Mouse (Mus musculus) liver, embryonic 14.5 days (tissue): ENCODE results near the gene Gm44579. TPM values are rescaled to one million over a fixed set of nuclear protein-coding genes. Genes with fewer than 3 reads are reported as not detected.

Experiments used
- ATAC-seq: fragments of 200-750 bp; cut with Nextera tagmentation; 2 replicates; pipeline ENCODE4 v1.8.0; 2017; ENCODE audit warnings: moderate number of reproducible peaks, mild to moderate bottlenecking, moderate library complexity; ENCODE audit not compliant: insufficient read depth
- DNase-seq, 3 experiments: peaks; one replicate each; pipeline ENCODE4 v3.0.0-alpha.2; 2012 to 2013; ENCODE audit warnings: low read depth in 3 of 3, low spot score in 3 of 3
- H3K27ac ChIP-seq: fragments of 300-500 bp; sonication (generic); 2 replicates; pipeline ENCODE4 v1.5.1; 2014; ENCODE audit warnings: moderate library complexity, mild to moderate bottlenecking, control low read depth, inconsistent platforms
- H3K27me3 ChIP-seq: fragments of 300-500 bp; sonication (generic); 2 replicates; pipeline ENCODE4 v1.6.1; 2014; ENCODE audit warnings: mild to moderate bottlenecking, low read length, moderate library complexity; ENCODE audit not compliant: control insufficient read depth, insufficient read depth
- H3K36me3 ChIP-seq: fragments of 300-500 bp; sonication (generic); replicated peaks from 2 replicates; pipeline ENCODE4 v1.6.1; 2014; ENCODE audit warnings: low read depth; ENCODE audit not compliant: control insufficient read depth, insufficient read depth
- H3K4me1 ChIP-seq, 2 experiments: fragments of 200-500 bp in 1 of 2; fragments of 300-500 bp in 1 of 2; sonication (generic) in 1 of 2; replicated peaks; 2 replicates each; pipeline ENCODE4 v1.6.1; 2012 to 2014; ENCODE audit warnings: antibody characterized with exemption in 1 of 2, inconsistent platforms in 1 of 2, low read length in 1 of 2; ENCODE audit not compliant: control insufficient read depth in 2 of 2, insufficient read depth in 2 of 2
- H3K4me2 ChIP-seq: fragments of 300-500 bp; sonication (generic); 2 replicates; pipeline ENCODE4 v1.6.1; 2014; ENCODE audit warnings: low read depth, mild to moderate bottlenecking, control low read depth, moderate library complexity
- H3K4me3 ChIP-seq, 2 experiments: fragments of 200-500 bp in 1 of 2; fragments of 300-500 bp in 1 of 2; sonication (generic) in 1 of 2; 2 replicates each; pipeline ENCODE4 v1.5.1; 2012 to 2014; ENCODE audit warnings: low read depth in 2 of 2, low read length in 2 of 2, mild to moderate bottlenecking in 2 of 2, control low read depth in 1 of 2, inconsistent platforms in 1 of 2, moderate library complexity in 1 of 2; ENCODE audit not compliant: insufficient read depth in 1 of 2
- H3K9ac ChIP-seq: fragments of 300-500 bp; sonication (generic); replicated peaks from 2 replicates; pipeline ENCODE4 v1.6.1; 2014; ENCODE audit warnings: mild to moderate bottlenecking, control low read depth, moderate library complexity
- H3K9me3 ChIP-seq: fragments of 300-500 bp; sonication (generic); 2 replicates; pipeline ENCODE4 v1.6.1; 2016; ENCODE audit warnings: low read length, mixed read lengths; ENCODE audit not compliant: control insufficient read depth
- CTCF ChIP-seq: IDR thresholded peaks from 2 replicates; pipeline ENCODE4 v1.5.1; 2016; ENCODE audit warnings: antibody characterized with exemption, low read depth, control low read depth
- EP300 ChIP-seq: IDR thresholded peaks from 2 replicates; pipeline ENCODE4 v1.6.1; 2016; ENCODE audit warnings: antibody characterized with exemption, low read depth
- WGBS: fragments of 180-500 bp; shearing (Covaris S2); extraction: QIAGEN DNeasy Blood & Tissue Kit; methylation state at CpG from one replicate; pipeline ENCODE4 v1.1.7; 2014; ENCODE audit not compliant: insufficient replicate concordance; 5-methylcytosine and 5-hydroxymethylcytosine counted together
- polyA plus RNA-seq, 2 experiments: library from polyadenylated mRNA; depleted of rRNA in 1 of 2; stranded (reverse) in 1 of 2; unstranded in 1 of 2; fragments of >200 nt; fragmentation: Nextera tagmentation in 1 of 2; extraction: Ambion mirVana in 1 of 2; gene quantifications; 2 replicates each; pipeline versions ENCODE4 v1.2.1 to v1.2.3; 2012 to 2014

Gm44579 gene
- polyA plus RNA-seq, 2 experiments, result not detected

- 66% methylated on average over 5 of the region's 5 CpGs for WGBS
- Histone ChIP-seq H3K27me3 (peaks cover 49% of the 10 kb centered on the region), H3K4me1 (no peaks in the 10 kb centered on the region), H3K36me3 (no peaks in the 10 kb centered on the region), H3K9ac (no peak within 1 kb of the TSS), H3K9me3 (no peaks in the 10 kb centered on the region), H3K4me2 (no peak within 1 kb of the TSS), H3K27ac (no peak within 1 kb of the TSS), H3K4me3 (no peak within 1 kb of the TSS)
- ATAC-seq (no peak), DNase-seq (no peak)
- TF ChIP-seq EP300, result no peak
- no peak for TF ChIP-seq CTCF
Measured at GRCm38 (mm10) chr15:98165525-98165924, 55.3 kb downstream of the Gm44579 start, which contains the start of gene Asb8. Gene Asb8, minus strand, starts transcription at chr15:98165625.

- TF ChIP-seq CTCF (no peak), EP300 (no peak)
- ATAC-seq (no peak), DNase-seq (no peak)
- H3K4me1 ChIP-seq, result no peaks in the 10 kb centered on the region
- H3K4me2 ChIP-seq, result no peak overlapping the region
- WGBS, result 34% methylated on average over 4 of the region's 4 CpGs
- H3K27me3 ChIP-seq, result peaks cover 22% of the 10 kb centered on the region
- H3K9ac ChIP-seq, result no peak overlapping the region
- H3K27ac ChIP-seq, result no peak overlapping the region
- no peaks in the 10 kb centered on the region for H3K36me3 ChIP-seq
- no peaks in the 10 kb centered on the region for H3K9me3 ChIP-seq
- H3K4me3 ChIP-seq, result no peak overlapping the region
Measured at GRCm38 (mm10) chr15:98162561-98162960, 58.2 kb downstream of the Gm44579 start.

GRCm38 (mm10) chr15:98161026-98161805 lies 59.6 kb downstream of the Gm44579 start:
- H3K4me2 ChIP-seq, result no peak overlapping the region
- TF ChIP-seq CTCF (no peak), EP300 (no peak)
- H3K27ac ChIP-seq, result no peak overlapping the region
- no peaks in the 10 kb centered on the region for H3K9me3 ChIP-seq
- no peaks in the 10 kb centered on the region for H3K4me1 ChIP-seq
- no peak overlapping the region for H3K9ac ChIP-seq
- H3K4me3 ChIP-seq, result no peak overlapping the region
- peaks cover 8% of the 10 kb centered on the region for H3K27me3 ChIP-seq
- ATAC-seq, result no peak
- 53% methylated on average over 19 of the region's 19 CpGs for WGBS
- DNase-seq, result no peak
- H3K36me3 ChIP-seq, result no peaks in the 10 kb centered on the region

GRCm38 (mm10) chr15:98157253-98157652 lies 63.5 kb downstream of the Gm44579 start:
- ATAC-seq, result no peak
- no peak overlapping the region for H3K4me2 ChIP-seq
- 25% methylated on average over 1 of the region's 1 CpGs for WGBS

GRCm38 (mm10) chr15:98155944-98156343 lies 64.8 kb downstream of the Gm44579 start:
- Histone ChIP-seq H3K9ac (no peak overlapping the region), H3K4me3 (no peak overlapping the region), H3K27ac (no peak overlapping the region), H3K27me3 (no peaks in the 10 kb centered on the region), H3K36me3 (no peaks in the 10 kb centered on the region), H3K4me1 (no peaks in the 10 kb centered on the region; a peak in 1 of 4 replicates), H3K4me2 (no peak overlapping the region), H3K9me3 (no peaks in the 10 kb centered on the region)
- WGBS, result 49% methylated on average over 4 of the region's 4 CpGs
- ATAC-seq, result no peak
- DNase-seq, result no peak
- TF ChIP-seq EP300 (no peak), CTCF (no peak)

More at GRCm38 (mm10) chr15:98157253-98157652, 63.5 kb downstream of the Gm44579 start:
- Histone ChIP-seq H3K4me1 (no peaks in the 10 kb centered on the region; a peak in 1 of 4 replicates), H3K9ac (no peak overlapping the region), H3K27me3 (no peaks in the 10 kb centered on the region), H3K9me3 (no peaks in the 10 kb centered on the region), H3K36me3 (no peaks in the 10 kb centered on the region), H3K4me3 (no peak overlapping the region), H3K27ac (no peak overlapping the region)
- DNase-seq, result no peak
- TF ChIP-seq CTCF (no peak), EP300 (no peak)
